Mouse (Mus musculus) heart, adult 8-10 months (tissue): ENCODE data around the gene Tmem51. TPM values are rescaled to one million over a fixed set of nuclear protein-coding genes. Genes with fewer than 3 reads are reported as not detected.
A peak's percentile ranks its signal among the peaks of the same experiment; 100 is the strongest.
"Not testable (repeated sequence)": the region's sequence is repeated elsewhere in the genome, so short reads cannot be mapped to it uniquely, and the experiment has no call there.

Experiments
- DNase-seq: peaks from one replicate; pipeline ENCODE4 v3.0.0; 2022; ENCODE audit warnings: low spot score
- total RNA-seq, 4 experiments: library from RNA; stranded (reverse); gene quantifications; 2 replicates each; pipeline ENCODE4 v1.2.4; 2022

Tmem51 gene
- total RNA-seq, 4 experiments from 2014 or later = 4.4 to 5.4 (median 4.7) TPM

DNA sequence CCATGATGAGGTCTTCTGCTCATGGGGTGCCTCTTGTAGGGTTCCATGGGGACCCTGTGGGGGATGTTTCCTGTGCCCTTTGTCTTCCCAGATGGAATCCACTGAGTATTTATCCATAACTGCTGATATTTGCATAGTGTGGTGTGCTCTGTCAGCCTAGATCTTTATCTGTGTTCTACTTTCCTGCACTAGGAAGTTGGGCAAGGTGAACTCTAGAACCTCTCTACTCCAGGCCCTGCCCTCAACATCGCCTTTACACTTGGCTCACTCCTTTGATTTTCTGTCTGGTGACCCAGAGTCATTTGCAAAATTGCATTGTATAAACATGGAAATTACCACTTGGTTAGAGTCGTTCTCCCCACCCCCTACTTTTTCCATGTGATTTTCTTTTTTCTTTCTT lies 59.6 kb downstream of the Tmem51 start:
- no peak for DNase-seq

DNA sequence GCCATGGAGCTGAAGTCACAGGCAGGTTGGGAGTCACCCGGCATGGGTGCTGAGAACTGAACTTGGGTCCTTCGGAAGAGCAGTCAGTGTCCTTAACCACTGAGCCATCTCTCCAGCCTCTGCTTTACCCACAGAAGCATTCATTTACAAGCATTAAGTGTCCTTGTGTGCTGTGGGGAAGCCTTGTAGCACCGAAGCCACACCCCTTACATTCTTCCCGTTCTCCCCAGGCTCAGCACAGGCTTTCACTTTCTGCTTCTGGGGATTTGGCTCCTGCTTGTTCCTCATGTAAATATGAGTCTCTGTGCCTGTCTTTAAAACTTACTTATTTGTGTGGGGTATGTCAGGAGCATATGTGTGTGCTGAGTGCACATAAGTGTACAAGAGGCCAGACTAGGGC lies 60.9 kb downstream of the Tmem51 start:
- no peak for DNase-seq

DNA sequence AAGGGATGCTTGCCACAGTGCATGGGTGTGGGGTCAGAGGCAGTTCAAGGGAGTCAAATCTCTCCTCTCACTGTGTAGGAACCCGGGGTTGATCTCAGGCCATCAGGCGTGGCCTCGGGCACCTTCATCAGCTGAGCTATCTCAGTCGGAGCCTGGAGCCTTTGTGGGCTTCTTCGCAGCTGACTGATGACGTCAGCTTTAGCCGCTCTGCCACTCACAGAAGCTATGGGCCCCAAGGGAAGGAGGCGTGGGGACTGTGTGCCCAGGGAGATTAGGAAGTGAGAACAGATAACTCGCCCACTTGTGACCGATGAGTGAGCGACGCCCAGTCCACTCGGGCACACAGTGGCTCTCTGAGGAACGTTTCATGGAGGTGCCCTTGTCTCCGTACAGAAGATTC lies 66.4 kb downstream of the Tmem51 start:
- DNase-seq = no peak

DNA sequence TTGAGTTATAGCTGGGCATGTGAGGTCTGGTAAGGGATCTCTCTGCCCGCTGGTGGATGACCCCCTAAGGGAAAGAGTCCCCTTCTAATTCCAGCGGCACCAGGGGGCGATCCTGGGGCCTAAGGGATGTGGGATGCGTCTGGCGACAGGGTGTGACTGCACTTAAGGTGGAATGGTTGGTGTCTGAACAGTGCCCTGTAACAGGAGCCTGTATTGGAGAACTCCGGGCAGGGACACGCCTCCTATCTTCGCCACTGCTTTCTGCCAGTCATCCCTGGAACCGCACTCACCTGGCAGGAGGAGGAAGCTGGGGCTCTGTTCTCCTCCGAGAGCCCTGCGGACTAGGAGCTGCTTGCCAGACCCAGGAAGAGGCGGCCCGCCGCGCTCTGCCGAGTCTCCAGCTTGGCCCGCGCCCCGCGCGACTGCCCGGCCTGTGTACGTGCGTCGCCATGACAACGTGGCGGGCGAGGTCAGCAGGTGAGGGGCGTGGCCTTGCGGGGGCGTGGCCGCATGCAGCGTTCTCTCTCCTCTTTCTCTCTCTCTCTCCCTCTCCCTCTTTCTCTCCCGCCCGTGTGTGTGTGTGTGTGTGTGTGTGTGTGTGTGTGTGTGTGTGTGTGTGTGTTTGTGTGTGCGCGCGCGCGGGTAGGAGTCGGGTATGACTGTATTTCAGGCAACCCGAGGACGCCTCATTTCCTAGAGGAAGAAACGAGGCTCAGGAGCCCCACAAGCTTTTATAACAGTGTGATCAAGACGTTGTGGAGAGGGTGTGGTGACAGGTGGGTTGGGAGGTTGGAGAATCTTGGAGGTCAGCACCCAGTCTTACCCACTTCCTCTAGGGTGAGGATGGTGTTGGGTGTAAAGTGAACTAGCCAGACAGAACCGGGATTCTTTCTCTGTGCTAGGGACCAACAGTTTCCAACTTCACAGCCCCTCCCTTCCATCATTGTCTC lies 69.2 kb downstream of the Tmem51 start, which contains the start of gene Fhad1:
Fhad1 (minus strand) TSS at position 424 of the 950 bp plus-strand sequence.
- DNase-seq = peak; percentile 25

DNA sequence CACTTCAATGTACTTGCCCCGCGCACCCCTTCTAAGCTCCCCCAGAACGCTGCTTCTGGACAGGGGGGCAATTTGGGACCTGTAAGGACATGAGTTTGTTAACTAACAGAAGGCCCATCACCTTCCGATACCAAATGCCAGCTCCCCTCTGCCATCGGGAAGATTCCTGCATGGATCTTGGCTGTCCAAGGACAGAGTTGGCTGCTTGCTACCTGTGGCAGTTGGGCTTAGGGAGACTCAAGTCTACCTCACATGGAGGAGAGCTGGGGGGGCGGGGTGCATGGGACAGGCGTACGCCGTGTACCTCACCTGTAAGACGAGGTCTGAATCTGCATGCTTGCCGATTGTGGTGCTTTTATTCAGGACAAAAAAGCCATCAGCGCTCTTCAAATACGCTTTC lies 72.9 kb downstream of the Tmem51 start:
- no peak for DNase-seq

DNA sequence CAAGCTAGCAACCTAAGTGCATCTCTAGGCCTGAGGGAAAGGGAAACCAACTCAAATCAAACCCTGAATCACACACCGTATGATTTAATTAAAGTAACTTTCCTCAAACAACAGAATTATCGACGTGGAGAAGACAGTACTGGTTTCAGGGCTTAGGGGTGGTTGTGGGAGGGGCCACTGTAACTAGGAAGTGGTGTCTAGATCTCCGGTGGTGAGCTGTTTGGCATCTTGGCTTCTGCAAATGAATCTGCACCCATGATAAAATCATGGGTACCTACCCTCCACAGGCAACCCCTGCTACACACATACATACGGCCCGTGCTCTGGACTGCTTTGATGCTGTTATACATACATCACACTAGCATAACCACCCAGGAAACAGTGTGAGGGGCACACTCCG lies 73.7 kb downstream of the Tmem51 start:
- DNase-seq = no peak

DNA sequence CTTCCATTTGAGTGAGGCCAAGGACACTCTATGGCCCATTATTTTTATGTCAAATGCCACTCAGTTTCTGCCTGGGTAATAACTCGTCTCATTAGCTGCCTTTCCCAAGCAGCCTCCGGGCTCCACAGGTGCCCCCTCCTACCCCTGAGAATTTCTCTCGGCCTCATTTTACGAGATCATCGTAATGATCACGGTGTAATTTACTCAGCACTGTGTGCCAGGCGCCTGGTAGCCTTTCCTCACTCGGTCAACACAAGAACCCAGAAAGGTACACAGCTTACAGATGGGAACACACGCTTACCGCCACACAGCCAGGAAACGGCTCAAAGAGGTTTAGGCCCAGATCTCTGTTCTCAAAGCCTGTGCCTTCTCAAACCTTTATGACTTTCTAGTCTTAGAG lies 75.9 kb downstream of the Tmem51 start:
- no peak for DNase-seq

DNA sequence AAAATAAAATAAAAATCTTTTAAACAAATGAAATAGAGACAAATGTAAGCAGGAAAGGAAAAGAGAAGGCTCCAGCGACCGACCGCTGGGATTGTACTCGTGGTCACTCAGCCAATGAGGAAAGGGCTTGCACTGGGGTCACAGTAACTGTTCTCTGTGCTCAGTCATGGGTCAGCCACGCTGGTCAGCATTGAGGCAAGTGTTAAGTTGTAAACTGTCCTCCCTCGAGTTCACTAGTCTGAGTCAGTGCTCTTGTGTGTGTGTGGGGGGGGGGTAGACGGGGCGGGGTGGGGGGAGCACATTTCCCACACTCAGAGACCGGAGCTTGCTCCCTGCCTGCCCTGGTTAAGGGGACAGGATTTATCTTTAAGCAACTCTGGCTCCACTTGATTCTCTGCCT lies 83.5 kb downstream of the Tmem51 start:
- no peak for DNase-seq

DNA sequence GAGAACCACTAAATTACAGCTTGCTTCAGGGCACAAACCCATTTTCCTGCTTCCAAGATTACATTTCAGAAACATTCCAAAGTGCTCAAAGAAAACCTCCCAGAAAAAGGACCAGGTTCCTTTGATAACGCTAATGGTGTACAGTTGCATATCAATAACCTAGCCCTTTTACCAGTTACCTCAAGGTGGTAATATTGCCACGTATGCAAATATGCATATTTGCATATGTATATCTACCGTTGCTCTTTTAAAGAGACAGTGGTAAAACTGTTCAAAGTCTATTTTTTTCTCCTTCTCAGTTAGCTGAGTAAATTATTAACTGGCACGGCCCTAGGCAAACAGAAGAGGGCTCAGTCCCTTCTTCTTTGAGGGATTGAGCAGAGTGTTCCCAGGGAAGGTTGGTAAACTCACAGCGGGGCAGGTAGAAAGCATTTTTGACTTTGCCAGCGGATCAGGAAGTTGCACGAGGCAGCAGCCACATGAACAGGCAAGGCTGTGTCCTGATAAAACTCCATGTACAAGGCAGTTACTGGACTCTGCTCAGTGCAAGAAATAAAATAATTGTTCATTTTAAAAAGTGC lies 84.5 kb downstream of the Tmem51 start:
- no peak for DNase-seq

DNA sequence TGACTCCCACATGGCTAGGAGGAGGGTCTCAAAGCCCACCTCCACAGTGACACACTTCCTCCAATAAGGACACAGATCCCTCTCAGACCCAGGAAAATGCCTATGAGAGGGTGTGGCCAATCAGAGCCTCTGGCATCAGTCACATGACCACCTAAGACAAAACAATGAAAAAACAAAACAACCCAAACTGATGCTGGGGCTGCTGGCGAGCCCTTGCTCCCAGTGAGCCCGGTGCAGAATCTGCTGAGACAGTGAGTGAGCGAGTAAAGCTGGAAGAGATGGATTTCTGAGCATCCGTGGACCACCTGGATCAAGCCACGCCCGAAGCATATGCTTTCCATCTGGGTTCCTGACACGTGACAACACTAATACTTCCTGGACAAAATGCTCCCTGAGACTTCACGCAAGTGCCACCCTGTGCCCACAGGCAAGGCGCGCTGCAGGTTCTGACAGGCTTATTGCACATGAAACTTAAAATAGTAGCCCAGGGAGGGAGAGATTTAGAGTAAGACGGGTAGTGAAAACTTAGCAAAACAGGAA lies 85.8 kb downstream of the Tmem51 start:
- no peak for DNase-seq

DNA sequence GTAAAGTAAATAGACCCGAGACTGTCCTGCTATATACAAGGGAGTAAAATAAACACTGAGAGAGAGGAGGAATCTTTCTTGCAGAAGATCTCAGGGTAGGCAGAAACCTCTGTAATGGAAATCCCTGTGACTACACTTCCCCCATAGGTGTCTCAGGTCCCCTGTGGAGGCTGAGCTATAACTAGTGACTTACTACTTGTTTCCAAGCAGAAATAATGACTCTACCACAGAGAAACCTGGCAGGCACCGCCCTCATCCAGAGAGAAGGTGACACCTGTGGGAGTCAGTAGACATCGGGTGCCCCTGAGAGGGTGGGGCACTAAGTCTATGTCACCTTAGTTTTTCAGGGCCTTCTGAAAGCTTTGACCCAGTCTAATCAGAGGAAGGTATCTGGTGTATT lies 87.2 kb downstream of the Tmem51 start:
- DNase-seq = no peak

DNA sequence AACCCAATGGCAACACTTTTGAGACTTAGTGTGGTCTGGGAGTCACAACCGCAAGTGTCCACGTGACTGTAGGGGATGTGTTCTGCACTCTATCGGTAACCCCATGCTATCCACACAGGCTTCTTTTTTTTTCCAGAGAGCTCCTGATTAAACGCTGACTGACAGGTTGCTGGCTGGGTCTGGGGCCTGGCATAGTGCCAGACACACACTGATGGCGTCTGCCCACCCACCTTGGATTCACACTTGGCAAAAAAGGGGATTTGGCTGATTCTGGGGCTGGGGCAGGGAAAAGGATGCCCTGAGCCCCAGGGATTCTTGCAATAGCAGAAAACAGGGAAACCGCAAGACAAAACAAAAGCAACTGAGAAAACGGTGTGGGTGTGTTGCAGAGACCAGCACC lies 88.0 kb downstream of the Tmem51 start:
- no peak for DNase-seq

DNA sequence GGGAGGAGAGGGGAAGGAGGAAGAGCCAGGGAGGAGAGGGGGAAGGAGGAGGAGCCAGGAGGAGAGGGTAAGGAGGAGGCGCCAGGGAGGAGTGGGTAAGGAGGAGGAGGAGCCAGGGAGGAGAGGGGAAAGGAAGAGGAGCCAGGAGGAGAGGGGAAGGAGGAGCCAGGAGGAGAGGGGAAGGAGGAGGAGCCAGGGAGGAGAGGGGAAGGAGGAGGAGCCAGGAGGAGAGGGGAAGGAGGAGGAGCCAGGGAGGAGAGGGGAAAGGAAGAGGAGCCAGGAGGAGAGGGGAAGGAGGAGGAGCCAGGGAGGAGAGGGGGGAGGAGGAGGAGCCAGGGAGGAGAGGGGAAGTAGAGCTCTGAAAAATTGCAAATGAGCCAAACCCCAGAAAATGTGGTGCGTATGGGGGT lies 90.0 kb downstream of the Tmem51 start:
- not testable (repeated sequence) for DNase-seq

DNA sequence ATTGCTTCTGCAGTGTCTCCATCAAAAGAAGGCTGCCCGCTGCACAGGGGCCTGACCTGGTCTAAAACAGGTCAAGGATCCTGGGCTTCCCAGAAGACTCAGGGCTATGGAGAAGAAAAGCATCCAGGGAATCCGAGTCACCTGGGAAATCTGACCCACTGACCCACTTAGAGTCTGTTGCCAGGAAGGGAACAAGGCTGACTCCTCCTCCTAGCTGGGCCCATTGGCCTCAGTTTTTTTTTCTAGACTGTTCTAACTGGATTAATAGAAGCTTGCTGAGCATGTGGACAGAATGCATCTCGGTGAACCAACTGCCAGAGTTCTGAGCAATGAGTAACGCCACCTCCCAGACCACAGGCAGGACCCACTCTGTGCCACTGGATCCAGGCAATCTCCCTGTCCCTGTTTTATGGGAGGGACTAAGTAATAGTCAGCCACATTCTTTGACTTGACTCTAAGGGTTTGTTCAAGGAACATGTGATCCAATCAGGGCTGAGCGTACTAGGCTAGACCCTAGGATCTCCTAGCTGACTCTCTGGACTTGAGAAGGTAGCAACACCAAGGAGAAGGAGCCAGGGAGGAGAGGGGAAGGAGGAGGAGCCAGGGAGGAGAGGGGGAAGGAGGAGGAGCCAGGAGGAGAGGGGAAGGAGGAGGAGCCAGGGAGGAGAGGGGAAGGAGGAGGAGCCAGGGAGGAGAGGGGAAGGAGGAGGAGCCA lies 90.6 kb downstream of the Tmem51 start:
- DNase-seq = no peak

DNA sequence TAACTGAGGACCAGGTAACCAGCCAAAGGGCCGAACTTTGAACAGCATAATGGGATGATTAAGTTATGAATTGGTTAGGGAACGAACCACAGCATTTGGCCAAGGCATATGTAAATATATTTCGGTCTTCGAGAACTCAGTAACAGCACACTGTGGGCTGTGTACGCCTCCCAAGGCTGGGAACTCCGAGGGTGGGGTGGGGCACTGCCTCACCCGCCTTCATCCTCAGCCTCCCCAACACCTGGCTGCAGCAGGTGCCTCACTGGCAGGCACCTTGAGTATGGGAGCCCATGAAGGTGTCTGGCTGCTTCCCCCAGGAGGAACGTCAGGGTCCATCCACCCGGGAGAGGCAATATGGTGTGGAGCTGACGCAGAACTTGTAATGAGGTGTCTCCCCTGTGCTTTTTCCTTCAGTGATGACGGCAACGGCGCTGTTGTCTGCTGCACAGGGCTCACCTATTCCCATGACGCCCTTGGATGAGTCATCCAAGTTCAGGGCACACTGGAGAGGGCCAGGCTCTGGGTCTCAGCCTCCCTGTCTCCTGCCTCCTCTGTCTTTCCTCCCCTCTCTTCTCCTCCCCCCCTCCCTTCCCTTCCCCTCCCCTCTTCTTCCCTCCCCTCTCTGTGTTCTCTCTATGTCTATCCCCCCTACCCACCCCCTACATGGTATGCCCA lies 91.4 kb downstream of the Tmem51 start:
- DNase-seq = no peak

DNA sequence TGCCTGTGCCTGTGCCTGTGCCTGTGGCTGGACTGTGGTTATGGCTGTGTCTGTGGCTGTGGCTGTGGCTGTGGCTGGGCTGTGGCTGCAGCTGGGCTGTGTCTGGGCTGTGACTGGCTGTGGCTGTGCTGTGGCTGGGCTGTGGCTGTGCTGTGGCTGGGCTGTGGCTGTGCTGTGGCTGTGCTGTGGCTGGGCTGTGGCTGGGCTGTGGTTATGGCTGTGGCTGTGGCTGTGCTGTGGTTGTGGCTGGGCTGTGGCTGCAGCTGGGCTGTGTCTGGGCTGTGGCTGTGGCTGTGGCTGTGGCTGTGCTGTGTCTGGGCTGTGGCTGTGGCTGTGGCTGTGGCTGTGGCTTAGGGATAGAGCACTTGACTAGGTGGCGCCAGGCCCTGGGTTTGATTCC lies 95.9 kb downstream of the Tmem51 start:
- DNase-seq = no peak

DNA sequence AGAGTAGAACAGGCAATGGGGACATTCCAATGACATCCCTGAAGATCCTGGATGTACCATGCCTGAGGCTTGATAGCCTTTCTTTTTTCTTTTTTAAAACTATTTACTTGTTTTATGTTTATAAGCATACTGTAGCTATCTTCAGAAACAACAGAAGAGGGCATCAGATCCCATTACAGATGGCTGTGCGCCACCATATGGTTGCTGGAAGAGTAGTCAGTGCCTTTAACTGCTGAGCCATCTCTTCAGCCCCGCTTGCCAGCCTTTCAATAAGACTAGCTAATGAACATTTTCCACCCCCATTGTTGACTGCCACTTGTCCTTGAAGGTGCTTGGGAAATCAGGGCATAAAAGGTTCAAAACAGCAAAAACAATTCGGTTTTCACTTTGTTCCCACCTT lies 100.4 kb downstream of the Tmem51 start:
- no peak for DNase-seq

DNA sequence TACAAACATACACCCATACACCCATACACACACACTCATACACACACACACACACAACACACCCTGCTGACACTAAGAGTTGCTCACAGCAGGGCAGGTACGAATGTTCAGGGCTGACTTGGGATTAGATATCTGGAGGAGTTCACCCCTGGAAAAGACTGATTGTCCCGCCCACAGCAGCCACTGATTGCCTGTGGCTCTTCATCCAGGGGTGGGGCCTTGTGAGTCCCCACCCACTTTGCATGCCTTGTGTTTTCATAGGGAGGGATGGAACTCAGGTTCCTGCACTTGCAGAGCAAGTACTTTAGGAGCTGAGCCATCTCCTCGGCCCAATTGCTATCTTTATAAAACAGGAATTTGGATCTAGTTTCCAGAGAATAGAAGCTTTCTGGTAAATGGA lies 102.6 kb downstream of the Tmem51 start:
- DNase-seq = no peak
